Mouse (Mus musculus) kidney, adult 11 months (tissue): ENCODE measurements around the gene Ppm1f.
"Not testable (repeated sequence)": the region's sequence is repeated elsewhere in the genome, so short reads cannot be mapped to it uniquely, and the experiment has no call there.

Experiments
- DNase-seq: peaks from one replicate; pipeline ENCODE4 v3.0.0; 2022

Gene Ppm1f

GRCm38 (mm10) chr16:16911641-16912597 lies 15.7 kb downstream of the Ppm1f start:
- DNase-seq, result peak; percentile 65

- no peak for DNase-seq
Measured at GRCm38 (mm10) chr16:16913440-16913839, 17.2 kb downstream of the Ppm1f start.

- no peak for DNase-seq
Measured at GRCm38 (mm10) chr16:16918441-16919117, 22.3 kb downstream of the Ppm1f start.

GRCm38 (mm10) chr16:16921021-16921435 lies 24.8 kb downstream of the Ppm1f start:
- peak; percentile 22 for DNase-seq

GRCm38 (mm10) chr16:16924481-16924880 lies 28.2 kb downstream of the Ppm1f start:
- DNase-seq, result no peak

- DNase-seq, result no peak
Measured at GRCm38 (mm10) chr16:16926536-16926935, 30.3 kb downstream of the Ppm1f start.

- not testable (repeated sequence) for DNase-seq
Measured at GRCm38 (mm10) chr16:16928908-16929307, 32.6 kb downstream of the Ppm1f start.

- DNase-seq, result no peak
Measured at GRCm38 (mm10) chr16:16930326-16930725, 34.1 kb downstream of the Ppm1f start.

- no peak for DNase-seq
Measured at GRCm38 (mm10) chr16:16930810-16931296, 34.6 kb downstream of the Ppm1f start.

- DNase-seq, result no peak
Measured at GRCm38 (mm10) chr16:16939543-16939942, 43.3 kb downstream of the Ppm1f start.

- DNase-seq, result no peak
Measured at GRCm38 (mm10) chr16:16941078-16941477, 44.8 kb downstream of the Ppm1f start.

- no peak for DNase-seq
Measured at GRCm38 (mm10) chr16:16958575-16958974, 62.3 kb downstream of the Ppm1f start.

GRCm38 (mm10) chr16:16959907-16960306 lies 63.6 kb downstream of the Ppm1f start:
- no peak for DNase-seq

GRCm38 (mm10) chr16:16965149-16965548 lies 68.9 kb downstream of the Ppm1f start:
- no peak for DNase-seq

- DNase-seq, result no peak
Measured at GRCm38 (mm10) chr16:16966290-16966689, 70.0 kb downstream of the Ppm1f start.
